Mouse (Mus musculus) lung, postnatal 36 days (tissue): ENCODE results near the gene Znhit3.

Source experiments
- DNase-seq: peaks from one replicate; pipeline ENCODE4 v3.0.0; 2022; ENCODE audit warnings: mixed read lengths

Znhit3 gene

GRCm38 (mm10) chr11:84873042-84873833 lies 42.9 kb downstream of the Znhit3 start:
- no peak for DNase-seq

DNA sequence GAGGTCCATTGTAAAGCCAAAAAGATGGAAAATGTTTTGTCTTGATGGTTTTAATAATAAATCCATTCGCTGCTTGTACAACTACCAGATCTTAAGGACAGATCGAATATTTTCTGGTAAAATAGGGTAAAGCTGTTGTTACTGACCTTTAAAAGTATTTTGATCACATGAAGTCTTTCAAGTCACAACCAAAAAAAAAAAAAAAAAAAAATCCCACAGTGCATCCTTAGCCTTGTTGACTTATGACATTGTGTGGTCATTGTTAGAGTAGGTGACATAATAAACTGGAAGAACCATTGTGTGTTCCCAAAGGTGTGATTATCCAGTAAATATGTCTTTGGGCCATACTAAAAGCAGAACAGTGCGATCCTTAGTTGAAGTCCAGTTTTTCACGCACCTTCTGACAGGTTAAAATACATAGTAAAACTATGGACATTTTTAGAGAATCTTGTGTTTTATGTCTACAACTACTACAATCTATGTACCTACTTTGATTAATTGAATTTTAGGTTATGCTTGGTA lies 44.6 kb downstream of the Znhit3 start:
- no peak for DNase-seq

DNA sequence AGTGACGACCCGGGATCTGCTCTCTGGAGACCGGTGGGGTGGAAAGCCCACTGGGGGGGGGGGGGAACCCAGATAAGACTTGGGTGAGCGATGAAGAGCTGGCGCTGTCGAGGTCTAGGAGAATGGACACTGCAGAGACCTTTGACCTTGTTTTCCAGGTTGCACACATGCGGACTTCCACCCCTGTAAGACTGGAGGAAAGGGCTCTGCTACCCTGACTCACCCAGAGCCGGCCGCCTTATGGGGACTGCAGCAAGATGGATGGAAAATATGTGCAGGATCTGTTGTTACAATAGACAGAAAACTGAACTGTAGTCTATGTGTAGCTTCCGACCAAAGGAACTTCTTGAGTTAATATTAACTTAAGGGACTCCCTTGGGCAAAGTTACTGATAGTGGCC lies 45.1 kb downstream of the Znhit3 start:
- no peak for DNase-seq

DNA sequence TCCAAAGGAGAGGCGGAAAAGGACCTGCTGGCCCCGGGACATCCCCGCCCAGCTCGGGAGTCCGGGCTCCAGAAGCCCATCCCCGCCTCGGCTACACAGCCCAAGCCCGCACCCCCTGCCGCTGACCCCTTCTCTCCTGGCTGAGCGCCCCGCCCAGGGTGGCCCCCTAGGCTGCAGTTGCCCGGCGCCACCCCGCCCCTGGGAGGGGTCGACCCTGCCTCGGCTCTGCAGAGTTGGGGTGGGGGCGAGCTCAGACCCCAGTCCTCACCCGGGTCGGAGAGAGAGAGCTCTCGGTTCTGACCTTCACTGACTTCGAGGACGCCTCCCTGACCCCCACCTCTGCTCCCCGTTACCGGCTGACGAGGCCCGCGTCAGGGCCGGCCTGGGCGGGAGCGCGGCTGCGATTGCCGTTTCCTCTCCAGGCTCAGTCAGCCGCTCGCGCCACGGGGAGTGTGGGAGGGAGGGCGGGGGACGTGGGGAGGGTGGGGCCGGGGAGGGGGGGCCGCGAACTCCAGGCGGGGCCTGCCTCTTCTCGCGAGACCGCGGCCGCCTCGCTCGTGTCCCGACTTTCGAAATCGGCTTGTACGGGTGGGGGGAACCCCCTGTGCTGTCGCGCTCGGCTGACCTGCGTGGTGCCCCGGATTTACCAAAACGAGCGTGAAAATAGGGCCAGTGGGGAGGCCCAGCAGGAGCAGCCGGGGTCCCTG lies 45.7 kb downstream of the Znhit3 start, which contains the start of gene Ggnbp2:
TSS of gene Ggnbp2 (minus strand) at position 481 of the 707 bp plus-strand sequence.
- DNase-seq, result peak; percentile 93

- DNase-seq, result peak; percentile 94
Observed at GRCm38 (mm10) chr11:84869537-84870232, 46.5 kb downstream of the Znhit3 start.

DNA sequence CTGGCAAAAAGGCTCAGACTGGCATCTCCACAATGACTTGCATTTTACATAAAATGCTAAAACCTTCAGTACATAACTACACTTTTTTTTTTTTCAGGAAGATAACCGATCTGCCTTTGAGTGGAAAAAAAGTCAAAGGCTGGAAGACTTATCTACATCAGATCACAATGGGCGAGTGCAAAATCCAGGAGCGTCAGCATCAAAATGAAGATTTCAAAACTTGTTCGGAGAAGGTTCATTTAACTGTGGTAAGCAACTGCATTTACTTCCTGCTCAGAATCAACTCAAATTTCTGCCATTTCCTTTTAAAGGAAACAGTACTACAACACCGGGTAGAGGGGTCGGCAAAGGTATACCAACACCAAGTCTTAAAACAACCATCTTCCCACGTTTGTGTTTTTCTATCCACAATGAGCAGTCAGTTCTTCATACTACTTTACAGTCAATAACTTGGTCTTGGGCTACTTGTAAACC lies 47.3 kb downstream of the Znhit3 start:
- no peak for DNase-seq

DNA sequence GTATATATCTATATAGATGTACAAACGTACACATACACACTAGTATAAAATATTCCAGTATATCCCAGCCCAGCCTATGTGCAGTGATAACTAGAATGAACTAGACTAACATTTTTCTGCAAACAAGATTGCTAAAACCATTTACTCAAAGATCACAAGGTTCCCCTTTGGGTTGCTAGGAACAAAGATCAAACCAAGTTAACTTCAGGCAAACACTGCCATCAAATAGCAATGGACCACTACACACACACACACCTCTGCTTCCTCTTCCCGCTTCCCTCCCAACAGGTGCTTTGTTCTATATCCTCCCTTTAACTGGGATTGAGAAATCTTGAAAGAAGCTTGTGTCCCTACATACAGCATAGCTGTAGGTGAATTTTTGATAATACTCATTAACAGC lies 48.6 kb downstream of the Znhit3 start:
- no peak for DNase-seq

DNA sequence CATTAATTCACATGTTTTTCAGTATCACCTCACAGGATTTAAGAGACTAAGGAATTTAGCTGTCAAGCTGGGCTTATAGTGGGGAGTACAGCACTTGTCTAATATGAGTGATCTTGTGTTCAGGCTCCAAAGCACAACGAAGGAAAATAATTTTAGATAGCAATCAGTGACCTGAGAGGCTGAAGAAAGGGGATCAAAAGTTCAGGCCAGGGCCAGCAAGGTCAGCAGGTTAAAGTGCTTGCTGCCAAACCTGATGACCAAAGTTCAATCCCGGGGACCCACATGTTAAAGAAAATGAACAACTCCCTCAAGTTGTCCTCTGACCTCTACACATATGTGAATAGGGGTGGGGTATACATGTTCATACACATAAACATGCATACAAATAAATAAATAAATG lies 50.9 kb downstream of the Znhit3 start:
- DNase-seq, result no peak
